Mouse (Mus musculus) liver, embryonic 14.5 days (tissue): ENCODE data around the gene Rasa2.

Experiments used
- CTCF ChIP-seq: IDR thresholded peaks from 2 replicates; pipeline ENCODE4 v1.5.1; 2016; ENCODE audit warnings: antibody characterized with exemption, low read depth, control low read depth
- EP300 ChIP-seq: IDR thresholded peaks from 2 replicates; pipeline ENCODE4 v1.6.1; 2016; ENCODE audit warnings: antibody characterized with exemption, low read depth

GRCm38 (mm10) chr9:96671249-96671648 is 39.8 kb upstream of the Rasa2 start:
- TF ChIP-seq CTCF: no peak
- TF ChIP-seq EP300: no peak
